Mouse (Mus musculus) bone marrow, adult 2 months (tissue): Measurements from ENCODE around the gene Pcdh15.

Experiments
- CTCF ChIP-seq: fragments of 200-500 bp; IDR thresholded peaks from 2 replicates; pipeline ENCODE4 v1.5.1; 2011; ENCODE audit warnings: low read length, control low read depth; ENCODE audit not compliant: control insufficient read depth, insufficient read depth
- POLR2A ChIP-seq: fragments of 200-500 bp; IDR thresholded peaks from 2 replicates; pipeline ENCODE4 v1.6.1; 2011; ENCODE audit warnings: low read depth, mild to moderate bottlenecking, control low read depth, low read length, borderline replicate concordance; ENCODE audit not compliant: control insufficient read depth

DNA sequence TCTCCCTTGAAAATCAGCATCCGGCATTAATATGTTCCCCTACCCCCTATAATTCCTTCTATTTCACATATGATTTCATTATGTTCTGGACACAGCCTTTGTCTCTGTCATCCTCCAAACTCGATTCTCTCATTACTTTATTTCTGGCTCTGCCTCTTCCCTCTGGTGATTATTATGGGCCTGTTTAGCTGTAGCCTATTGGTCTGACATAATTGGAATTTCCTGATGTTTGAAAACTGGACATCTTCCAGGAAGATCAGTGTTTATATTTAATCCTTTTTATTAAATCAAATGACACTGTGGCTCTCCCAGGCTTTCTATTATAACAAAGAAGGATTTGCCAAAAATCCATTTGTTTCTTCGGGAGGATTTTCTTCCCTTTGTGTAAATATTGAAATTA is 326.3 kb downstream of the Pcdh15 start:
- no peak for TF ChIP-seq CTCF
- TF ChIP-seq POLR2A: no peak
